Mouse (Mus musculus) liver, adult 2 months (tissue): ENCODE data around the gene Uspl1. TPM values are rescaled to one million over a fixed set of nuclear protein-coding genes. Genes with fewer than 3 reads are reported as not detected.

Source experiments
- DNase-seq: peaks from one replicate; pipeline ENCODE4 v3.0.0-alpha.2; 2011; ENCODE audit warnings: low read depth, low spot score; ENCODE audit errors: extremely low read depth
- H3K27ac ChIP-seq: fragments of 200-500 bp; replicated peaks from 2 replicates; pipeline ENCODE4 v1.5.1; 2012; ENCODE audit warnings: low read depth, mild to moderate bottlenecking, control low read depth, inconsistent platforms, low read length; ENCODE audit not compliant: insufficient read depth
- H3K27me3 ChIP-seq: fragments of 200-500 bp; 2 replicates; pipeline ENCODE4 v1.6.1; 2012; ENCODE audit warnings: mild to moderate bottlenecking, moderate library complexity, low read length, inconsistent platforms; ENCODE audit not compliant: control insufficient read depth, insufficient read depth
- H3K36me3 ChIP-seq: fragments of 200-500 bp; 2 replicates; pipeline ENCODE4 v1.6.1; 2012; ENCODE audit warnings: low read length, inconsistent platforms; ENCODE audit not compliant: control insufficient read depth, insufficient read depth
- H3K4me1 ChIP-seq: fragments of 200-500 bp; 2 replicates; pipeline ENCODE4 v1.6.1; 2011; ENCODE audit warnings: low read length; ENCODE audit not compliant: control insufficient read depth, insufficient read depth
- H3K4me3 ChIP-seq: fragments of 200-500 bp; 2 replicates; pipeline ENCODE4 v1.5.1; 2011; ENCODE audit warnings: low read depth, mild to moderate bottlenecking, control low read depth, low read length, moderate library complexity; ENCODE audit not compliant: insufficient read depth
- H3K79me2 ChIP-seq: fragments of 200-500 bp; 2 replicates; pipeline ENCODE4 v1.6.1; 2012; ENCODE audit warnings: inconsistent platforms, mild to moderate bottlenecking, low read length, moderate library complexity; ENCODE audit not compliant: control insufficient read depth, insufficient read depth
- H3K9ac ChIP-seq: fragments of 200-500 bp; 2 replicates; pipeline ENCODE4 v1.6.1; 2012; ENCODE audit warnings: low read depth, mild to moderate bottlenecking, control low read depth, inconsistent platforms, low read length
- CTCF ChIP-seq: fragments of 200-500 bp; IDR thresholded peaks from 2 replicates; pipeline ENCODE4 v1.5.1; 2011; ENCODE audit warnings: low read depth, low read length, control low read depth
- POLR2A ChIP-seq: fragments of 200-500 bp; IDR thresholded peaks from 2 replicates; pipeline ENCODE4 v1.6.1; 2011; ENCODE audit warnings: low read length, control low read depth; ENCODE audit not compliant: insufficient read depth; ENCODE audit errors: extremely low read depth
- WGBS: fragments of 180-500 bp; shearing (Covaris S2); methylation state at CpG from one replicate; pipeline ENCODE4 v1.1.7; 2018; 5-methylcytosine and 5-hydroxymethylcytosine counted together
- polyA plus RNA-seq: library from polyadenylated mRNA; depleted of rRNA; stranded (reverse); fragments of >200 nt; gene quantifications from 2 replicates; pipeline ENCODE4 v1.2.3, GENCODE M21; 2012; rRNA removed
- total RNA-seq: library from RNA; depleted of rRNA; stranded (reverse); fragments of >200 nt; gene quantifications from 2 replicates; pipeline ENCODE4 v1.2.3, GENCODE M21; 2014; rRNA removed

The Uspl1 gene
- total and polyA plus RNA-seq, 2 experiments: 6.2 to 17.1 TPM

DNA sequence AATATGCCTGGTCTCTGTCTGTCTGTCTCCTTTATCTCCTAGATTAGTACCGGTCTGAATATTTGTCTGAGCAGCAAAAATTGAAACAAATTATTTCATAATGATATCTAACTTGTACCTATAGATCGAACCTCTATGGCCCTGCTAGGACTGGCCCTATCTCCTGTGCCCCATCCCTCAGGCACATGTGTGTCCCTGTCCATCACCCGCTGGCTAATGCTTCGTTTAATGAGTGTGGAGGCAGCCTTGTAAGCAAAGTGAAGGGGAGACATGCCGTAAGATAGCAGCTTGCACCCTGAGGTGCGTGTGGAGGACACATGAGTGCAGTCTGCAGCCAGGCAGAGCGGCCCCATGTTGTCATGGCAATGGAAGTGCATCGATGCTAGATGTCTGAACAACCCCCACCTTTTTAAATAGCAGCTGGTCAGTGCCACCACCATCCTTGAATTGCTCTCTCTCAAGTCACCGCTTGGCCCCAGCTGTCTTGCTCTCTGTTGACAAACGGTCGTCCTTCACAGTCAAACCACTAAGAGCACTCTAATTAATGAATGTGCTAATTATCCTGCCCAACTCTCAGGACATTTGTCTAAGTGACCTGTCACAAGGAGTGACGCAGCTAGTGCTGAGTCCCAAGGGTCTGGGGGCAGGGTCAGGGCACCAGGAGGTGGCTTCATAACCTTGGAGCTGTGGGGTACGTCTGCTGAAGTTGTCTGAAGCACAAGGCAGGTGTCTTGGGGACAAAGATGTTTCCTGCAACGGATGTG is 73.5 kb downstream of the Uspl1 start:
- no peaks in the 10 kb centered on the region for H3K36me3 ChIP-seq
- H3K79me2 ChIP-seq: no peaks in the 10 kb centered on the region
- H3K27me3 ChIP-seq: no peaks in the 10 kb centered on the region
- no peaks in the 10 kb centered on the region for H3K4me1 ChIP-seq
- H3K27ac ChIP-seq: no peak overlapping the region
- DNase-seq: no peak
- WGBS: 74% methylated on average over 14 of the region's 14 CpGs
- H3K4me3 ChIP-seq: no peak overlapping the region
- H3K9ac ChIP-seq: no peak overlapping the region
- TF ChIP-seq CTCF: no peak
- TF ChIP-seq POLR2A: no peak

DNA sequence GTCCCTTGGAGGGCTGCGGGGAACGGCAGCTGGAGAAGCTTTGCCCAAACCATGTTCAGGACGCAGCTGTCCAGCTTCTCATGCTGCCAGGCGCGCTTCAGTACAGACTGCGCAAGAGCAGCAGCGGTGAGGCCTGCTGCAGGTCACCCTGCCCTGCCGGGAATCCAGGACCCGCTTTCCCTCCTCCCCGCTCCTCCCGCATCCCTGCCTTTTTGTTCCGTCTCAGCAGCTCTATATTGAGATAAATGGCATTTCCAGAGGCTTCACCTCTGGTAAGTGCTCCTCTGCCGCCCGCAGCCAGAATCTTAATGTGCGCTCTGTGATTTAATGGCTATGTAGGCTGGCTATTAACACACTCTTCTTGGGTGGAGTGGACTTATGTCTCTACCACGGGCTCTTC is 74.9 kb downstream of the Uspl1 start:
- 82% methylated on average over 16 of the region's 16 CpGs for WGBS
- Histone ChIP-seq H3K79me2 (no peaks in the 10 kb centered on the region), H3K27me3 (no peaks in the 10 kb centered on the region), H3K27ac (no peak overlapping the region), H3K4me1 (no peaks in the 10 kb centered on the region), H3K4me3 (no peak overlapping the region), H3K36me3 (no peaks in the 10 kb centered on the region), H3K9ac (no peak overlapping the region)
- TF ChIP-seq CTCF (no peak), POLR2A (no peak)
- no peak for DNase-seq

DNA sequence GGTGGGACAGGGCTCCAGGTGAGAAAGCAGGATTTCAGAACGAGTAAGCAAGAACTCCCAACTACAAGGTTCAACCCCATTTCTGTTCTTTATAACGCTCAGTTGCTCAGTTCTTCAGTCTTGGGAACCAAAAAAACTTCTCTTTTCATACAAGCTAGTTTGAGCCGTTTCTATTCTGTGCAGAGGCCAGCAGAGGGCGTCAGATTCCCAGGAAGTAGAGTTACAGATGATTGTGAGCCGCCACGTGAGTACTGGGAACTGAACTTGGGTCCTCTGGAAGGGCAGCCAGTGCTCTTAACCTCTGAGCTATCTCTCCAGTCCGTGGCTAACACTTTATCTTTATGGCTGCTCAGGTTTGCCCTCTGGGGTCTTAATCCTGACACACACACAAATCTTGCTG is 77.3 kb downstream of the Uspl1 start:
- TF ChIP-seq POLR2A (no peak), CTCF (no peak)
- H3K27me3 ChIP-seq: no peaks in the 10 kb centered on the region
- H3K36me3 ChIP-seq: no peaks in the 10 kb centered on the region
- H3K79me2 ChIP-seq: no peaks in the 10 kb centered on the region
- DNase-seq: no peak
- WGBS: 79% methylated on average over 7 of the region's 7 CpGs
- H3K4me1 ChIP-seq: no peaks in the 10 kb centered on the region
- no peak overlapping the region for H3K9ac ChIP-seq
- no peak overlapping the region for H3K27ac ChIP-seq
- no peak overlapping the region for H3K4me3 ChIP-seq

DNA sequence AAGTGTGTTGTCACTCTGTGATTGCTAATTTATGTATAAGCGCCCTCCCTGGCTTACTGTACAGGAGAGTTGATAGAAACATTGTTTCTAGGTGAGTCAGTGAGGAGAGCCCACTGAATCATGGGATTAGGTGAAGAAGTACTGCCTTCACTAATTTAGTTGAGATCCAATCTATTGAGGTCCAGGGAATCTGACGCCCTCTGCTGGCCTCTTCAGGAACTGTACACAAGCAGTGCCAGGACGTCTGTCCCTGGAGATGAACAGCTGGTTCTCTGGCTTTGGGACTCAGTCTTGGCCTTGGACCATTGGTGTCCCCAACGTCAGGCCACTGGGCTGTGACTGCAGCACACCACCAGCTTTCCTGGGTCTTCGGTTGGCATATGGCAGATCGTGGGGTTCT is 77.7 kb downstream of the Uspl1 start:
- H3K9ac ChIP-seq: no peak overlapping the region
- peak; percentile 35; the same call in 1 of the 2 replicates for TF ChIP-seq CTCF
- no peak for TF ChIP-seq POLR2A
- no peaks in the 10 kb centered on the region for H3K27me3 ChIP-seq
- DNase-seq: no peak
- H3K27ac ChIP-seq: no peak overlapping the region
- no peaks in the 10 kb centered on the region for H3K4me1 ChIP-seq
- H3K79me2 ChIP-seq: no peaks in the 10 kb centered on the region
- no peaks in the 10 kb centered on the region for H3K36me3 ChIP-seq
- WGBS: 63% methylated on average over 6 of the region's 6 CpGs
- no peak overlapping the region for H3K4me3 ChIP-seq

DNA sequence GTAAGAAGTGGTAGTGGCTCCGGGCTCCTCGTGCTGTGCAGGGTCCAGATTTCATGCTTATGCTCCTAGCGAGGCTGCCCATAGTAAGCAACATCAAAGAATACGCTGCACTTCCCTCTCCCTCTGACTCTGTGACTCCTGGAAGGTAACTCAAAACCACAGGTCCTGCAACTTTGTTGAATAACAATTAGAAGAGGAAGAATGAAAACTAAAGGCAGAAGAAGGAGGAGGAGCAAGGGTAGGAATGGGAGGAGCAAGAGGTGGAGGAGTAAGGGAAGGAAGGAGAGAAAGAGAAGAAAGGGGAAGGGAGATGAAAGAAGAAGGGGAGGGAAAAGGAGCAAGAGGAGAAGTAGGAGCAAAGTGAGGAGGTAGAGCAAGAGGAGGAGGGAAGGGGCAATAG is 80.3 kb downstream of the Uspl1 start, which contains the start of gene Alox5ap:
TSS of gene Alox5ap (plus strand) at position 363 of the 400 bp plus-strand sequence.
- WGBS: 60% methylated on average over 4 of the region's 4 CpGs
- no peak within 1 kb of the TSS for H3K27ac ChIP-seq
- peak within 1 kb of the TSS; percentile 44 for H3K4me3 ChIP-seq
- DNase-seq: no peak
- H3K4me1 ChIP-seq: no peaks in the 10 kb centered on the region
- H3K27me3 ChIP-seq: no peaks in the 10 kb centered on the region
- H3K36me3 ChIP-seq: no peaks in the 10 kb centered on the region
- no peaks in the 10 kb centered on the region for H3K79me2 ChIP-seq
- TF ChIP-seq POLR2A (no peak), CTCF (no peak)
- H3K9ac ChIP-seq: peak within 1 kb of the TSS; percentile 49; the same call in 1 of the 2 replicates

DNA sequence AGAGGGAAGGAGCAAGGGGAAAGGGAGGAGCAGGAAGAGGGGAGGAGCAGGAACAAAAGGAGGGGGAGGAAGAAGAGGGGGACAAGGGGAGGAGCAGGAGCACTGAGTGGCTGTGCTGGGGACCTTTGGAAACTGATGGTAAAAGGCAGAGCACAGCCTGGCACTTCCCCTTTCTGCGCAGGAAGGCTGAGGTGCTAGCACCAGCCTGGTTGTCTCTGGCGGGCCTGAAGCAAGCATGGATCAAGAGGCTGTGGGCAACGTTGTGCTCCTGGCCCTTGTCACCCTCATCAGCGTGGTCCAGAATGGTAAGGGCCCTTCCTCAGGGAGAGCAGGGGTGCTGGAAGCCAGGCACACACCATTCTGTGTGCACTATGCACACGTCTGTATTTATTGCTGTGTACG is 80.7 kb downstream of the Uspl1 start:
- DNase-seq: no peak
- Histone ChIP-seq H3K79me2 (no peaks in the 10 kb centered on the region), H3K9ac (peak overlapping the region; percentile 49; the same call in 1 of the 2 replicates), H3K27me3 (no peaks in the 10 kb centered on the region), H3K4me1 (no peaks in the 10 kb centered on the region), H3K4me3 (peak overlapping the region; percentile 44), H3K36me3 (no peaks in the 10 kb centered on the region), H3K27ac (no peak overlapping the region)
- WGBS: 61% methylated on average over 6 of the region's 6 CpGs
- TF ChIP-seq POLR2A: no peak
- no peak for TF ChIP-seq CTCF

Other genes starting within 250 kb of the Uspl1 start
- not detected in 2 replicates for gene Gm42791, start 189.2 kb upstream of the Uspl1 start, total RNA-seq
- gene Gm42791, start 189.2 kb upstream of the Uspl1 start, polyA plus RNA-seq: not detected in 2 replicates
- gene Hmgb1, start 139 bp downstream of the Uspl1 start, total RNA-seq: 106 and 131 TPM in 2 replicates
- 17.1 and 21.0 TPM in 2 replicates for gene Hmgb1, start 139 bp downstream of the Uspl1 start, polyA plus RNA-seq
- 2.3 and 3.8 TPM in 2 replicates for gene Alox5ap, start 80.4 kb downstream of the Uspl1 start, total RNA-seq
- gene Alox5ap, start 80.4 kb downstream of the Uspl1 start, polyA plus RNA-seq: 4.8 and 6.4 TPM in 2 replicates
- gene Medag, start 227.4 kb downstream of the Uspl1 start, total RNA-seq: 0.18 and 0.20 TPM in 2 replicates
- 0.09 and 0.21 TPM in 2 replicates for gene Medag, start 227.4 kb downstream of the Uspl1 start, polyA plus RNA-seq